Mouse (Mus musculus): Measurements from ENCODE around the gene Rnaseh2b.

Rnaseh2b gene

DNA sequence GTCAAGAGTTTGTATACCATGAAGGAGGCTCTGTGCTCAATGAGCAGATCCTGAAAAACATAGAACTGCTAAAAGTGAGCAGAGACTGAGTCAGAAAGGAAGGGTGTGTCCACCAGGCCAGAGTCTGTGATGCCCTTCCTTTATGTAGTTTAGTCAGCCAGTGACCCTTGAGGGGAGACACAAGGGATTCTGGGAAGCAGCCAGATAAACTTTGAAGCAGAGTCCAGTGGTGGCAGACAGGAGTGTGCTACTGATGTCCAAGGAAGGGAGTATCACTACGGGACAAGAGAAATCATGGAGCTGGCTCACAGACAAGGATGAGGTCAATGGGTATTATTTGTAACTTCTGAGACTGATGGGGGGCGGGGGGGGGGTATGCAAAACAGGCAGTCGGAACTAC, 7.6 kb downstream of the Rnaseh2b start:
- POLR2A ChIA-PET, result interaction anchor here in 2 of 4 experiments (1.2 to 4.7 kb wide), 2 partner anchors 31 to 33 kb away, joined by 4 to 32 read pairs; no protein-coding TSS in a partner anchor
- CTCF ChIA-PET, result interaction anchor here in 3 of 4 experiments (0.6 to 0.8 kb wide), 4 partner anchors 45 to 376 kb away, joined by 3 to 4 read pairs (median 4); no protein-coding TSS in a partner anchor

- ChIA-PET POLR2A (no interaction called here), CTCF (no interaction called here)
These were observed 15.2 kb downstream of the Rnaseh2b start for GRCm38 (mm10) chr14:62307555-62307954.

DNA sequence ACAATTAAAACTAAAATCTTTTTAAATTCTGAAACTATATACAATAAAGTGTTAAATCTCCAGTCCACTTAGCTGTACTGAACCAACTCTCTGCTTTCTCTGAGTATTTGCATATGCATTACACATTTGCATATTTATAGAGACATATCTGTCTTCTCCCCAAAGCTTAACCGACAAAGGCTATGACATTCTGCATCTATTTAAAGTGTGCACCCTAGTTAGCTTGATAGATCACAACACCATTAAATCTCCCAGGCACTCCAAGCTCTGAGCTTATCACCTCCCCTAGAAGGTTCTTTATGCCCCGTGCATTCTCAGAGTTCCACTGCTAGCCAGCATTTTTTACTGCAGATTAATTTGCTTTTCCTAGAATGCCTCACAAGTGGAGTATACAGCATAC, 16.6 kb downstream of the Rnaseh2b start:
- POLR2A ChIA-PET, result interaction anchor here in 1 of 4 experiments (1.1 to 1.3 kb wide), 2 partner anchors 22 to 25 kb away, joined by 4 to 5 read pairs; no protein-coding TSS in a partner anchor
- CTCF ChIA-PET, result no interaction called here

GRCm38 (mm10) chr14:62311672-62312071, 19.3 kb downstream of the Rnaseh2b start:
- CTCF ChIA-PET, result no interaction called here
- POLR2A ChIA-PET, result no interaction called here

DNA sequence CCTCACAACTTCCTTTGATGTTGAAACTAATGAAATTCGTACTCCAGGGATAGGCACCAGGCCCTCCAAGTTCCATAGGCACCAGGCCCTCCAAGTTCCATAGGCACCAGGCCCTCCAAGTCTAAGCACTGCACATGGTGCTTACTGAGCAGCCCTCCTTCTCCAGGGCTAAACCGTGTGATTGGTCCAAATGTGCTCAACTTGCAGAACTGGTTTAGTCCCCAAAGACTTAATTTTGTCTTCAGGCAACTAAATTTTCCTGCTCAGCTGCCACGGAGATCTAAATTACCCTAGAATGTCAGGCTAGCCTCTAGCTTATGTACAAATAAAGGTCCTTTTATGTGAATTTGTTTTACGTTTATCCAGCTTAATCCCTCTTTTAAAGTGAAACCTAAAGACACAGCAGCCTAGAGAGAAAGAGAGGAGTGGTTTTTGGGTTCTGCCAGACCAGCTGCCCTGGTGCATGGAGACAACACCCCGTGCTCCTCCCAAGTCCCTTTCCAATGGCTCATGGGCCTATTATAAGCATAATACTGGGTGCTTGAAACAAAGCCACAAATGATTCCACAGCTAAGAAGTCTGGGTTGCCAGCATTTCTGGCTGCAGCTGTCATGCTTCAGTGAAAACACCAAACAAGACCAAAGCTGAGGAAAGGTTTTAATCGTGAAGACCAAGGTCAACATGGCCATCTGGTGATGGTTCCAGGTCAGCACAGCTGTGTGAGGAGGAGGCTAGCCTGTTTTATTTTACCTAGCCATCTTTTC, 30.4 kb downstream of the Rnaseh2b start:
- CTCF ChIA-PET, result no interaction called here
- POLR2A ChIA-PET, result interaction anchor here in 2 of 4 experiments (0.8 to 2.0 kb wide), 3 partner anchors 9 to 11 kb away, joined by 4 to 7 read pairs (median 4); no protein-coding TSS in a partner anchor

GRCm38 (mm10) chr14:62323457-62323856, 31.1 kb downstream of the Rnaseh2b start:
- ChIA-PET POLR2A (interaction anchor here in 2 of 4 experiments (1.6 to 2.0 kb wide), 3 partner anchors 9 to 11 kb away, joined by 4 to 7 read pairs (median 4); no protein-coding TSS in a partner anchor), CTCF (no interaction called here)

DNA sequence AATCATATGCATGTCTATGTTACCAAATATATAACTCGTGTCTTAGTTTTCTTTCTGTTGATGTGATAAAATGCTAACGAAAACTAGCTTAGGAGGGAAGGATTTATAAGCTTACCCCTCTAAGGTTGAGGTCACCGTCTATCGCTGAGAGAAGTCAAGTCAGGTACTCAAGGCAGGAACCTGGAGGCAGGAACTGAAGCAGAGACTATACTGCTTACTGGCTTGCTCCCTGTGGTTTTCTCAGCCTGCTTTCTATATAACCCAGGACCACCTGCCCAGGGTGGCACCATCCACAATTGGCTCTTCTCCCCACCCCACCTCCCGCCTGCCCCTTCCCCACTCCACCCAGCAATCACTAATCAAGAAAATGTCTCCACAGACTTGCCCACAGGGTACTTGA, 32.6 kb downstream of the Rnaseh2b start:
- POLR2A ChIA-PET, result interaction anchor here in 1 of 4 experiments (1.3 to 1.6 kb wide), 2 partner anchors 9 to 32 kb away, joined by 3 to 4 read pairs; partner anchors contain the start of gene Dleu7
- CTCF ChIA-PET, result no interaction called here

GRCm38 (mm10) chr14:62326026-62326425, 33.6 kb downstream of the Rnaseh2b start:
- ChIA-PET POLR2A (interaction anchor here in 2 of 4 experiments (0.7 to 18.2 kb wide), 2 partner anchors 8 to 19 kb away, joined by 3 to 283 read pairs; no protein-coding TSS in a partner anchor), CTCF (interaction anchor here in 1 of 4 experiments (0.5 to 0.6 kb wide), 2 partner anchors 916 to 1154 kb away, joined by 3 read pairs; no protein-coding TSS in a partner anchor)

DNA sequence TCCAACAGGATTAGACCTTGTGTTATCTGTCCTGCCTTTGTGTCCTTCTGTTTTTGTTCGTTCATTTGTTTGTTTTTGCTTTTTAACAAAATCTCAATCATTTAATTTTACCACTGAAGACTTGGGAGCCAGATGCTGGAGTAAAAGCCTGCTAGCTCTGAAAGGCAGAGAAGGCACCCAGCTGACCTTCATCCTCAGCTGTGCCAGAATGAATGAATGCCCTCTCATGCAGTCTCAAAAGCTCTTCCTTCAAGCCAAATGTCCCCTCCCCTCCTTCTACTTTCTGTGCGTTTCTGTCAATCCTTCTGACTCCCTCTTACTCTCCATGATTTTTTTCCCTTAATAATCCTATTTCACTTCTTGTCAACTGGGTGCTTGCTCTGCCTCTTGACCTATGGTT, 34.8 kb downstream of the Rnaseh2b start:
- POLR2A ChIA-PET, result interaction anchor here in 2 of 4 experiments (1.3 to 18.2 kb wide), 3 partner anchors 9 to 23 kb away, joined by 3 to 283 read pairs (median 164); no protein-coding TSS in a partner anchor
- CTCF ChIA-PET, result no interaction called here

- POLR2A ChIA-PET, result interaction anchor here (0.6 to 18.2 kb wide), 11 partner anchors 11 to 576 kb away, joined by 3 to 283 read pairs (median 3); partner anchors contain the start of gene Rnaseh2b (in 1 of the 4)
- CTCF ChIA-PET, result no interaction called here
These were observed 36.2 kb downstream of the Rnaseh2b start for GRCm38 (mm10) chr14:62328606-62329005.

DNA sequence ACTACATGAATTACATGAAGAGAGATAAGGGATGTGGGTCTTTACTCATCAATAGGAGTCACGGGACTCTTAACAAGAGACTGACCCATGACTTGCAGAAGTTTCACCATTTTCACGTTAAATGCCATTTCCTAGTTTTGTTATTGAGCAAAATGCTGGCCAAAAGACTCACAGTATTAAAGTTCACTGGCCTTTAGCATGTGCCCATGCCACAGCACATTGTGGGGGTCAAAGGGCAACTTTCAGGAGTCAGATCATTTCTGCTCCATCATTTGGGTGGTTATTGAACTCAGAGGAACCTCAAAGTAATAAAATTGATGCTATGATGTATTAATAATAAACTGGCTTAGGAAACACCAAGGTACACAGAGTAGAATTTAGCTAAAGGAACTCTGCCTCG, 37.2 kb downstream of the Rnaseh2b start:
- ChIA-PET CTCF (no interaction called here), POLR2A (interaction anchor here in 3 of 4 experiments (0.6 to 18.2 kb wide), 7 partner anchors 12 to 47 kb away, joined by 3 to 283 read pairs (median 6); no protein-coding TSS in a partner anchor)

GRCm38 (mm10) chr14:62331457-62331856, 39.1 kb downstream of the Rnaseh2b start:
- POLR2A ChIA-PET, result interaction anchor here in 3 of 4 experiments (0.5 to 18.2 kb wide), 39 partner anchors 8 to 1286 kb away, joined by 3 to 283 read pairs (median 4); partner anchors contain the start of genes Dleu7 (in 3 of the 3), Ints6 (in 2 of the 3), Rnaseh2b (in 2 of the 3) and Trim13 (in 1 of the 3)
- CTCF ChIA-PET, result interaction anchor here in 1 of 4 experiments (0.5 to 0.6 kb wide), 3 partner anchors 579 to 650 kb away, joined by 4 to 7 read pairs (median 7); no protein-coding TSS in a partner anchor

DNA sequence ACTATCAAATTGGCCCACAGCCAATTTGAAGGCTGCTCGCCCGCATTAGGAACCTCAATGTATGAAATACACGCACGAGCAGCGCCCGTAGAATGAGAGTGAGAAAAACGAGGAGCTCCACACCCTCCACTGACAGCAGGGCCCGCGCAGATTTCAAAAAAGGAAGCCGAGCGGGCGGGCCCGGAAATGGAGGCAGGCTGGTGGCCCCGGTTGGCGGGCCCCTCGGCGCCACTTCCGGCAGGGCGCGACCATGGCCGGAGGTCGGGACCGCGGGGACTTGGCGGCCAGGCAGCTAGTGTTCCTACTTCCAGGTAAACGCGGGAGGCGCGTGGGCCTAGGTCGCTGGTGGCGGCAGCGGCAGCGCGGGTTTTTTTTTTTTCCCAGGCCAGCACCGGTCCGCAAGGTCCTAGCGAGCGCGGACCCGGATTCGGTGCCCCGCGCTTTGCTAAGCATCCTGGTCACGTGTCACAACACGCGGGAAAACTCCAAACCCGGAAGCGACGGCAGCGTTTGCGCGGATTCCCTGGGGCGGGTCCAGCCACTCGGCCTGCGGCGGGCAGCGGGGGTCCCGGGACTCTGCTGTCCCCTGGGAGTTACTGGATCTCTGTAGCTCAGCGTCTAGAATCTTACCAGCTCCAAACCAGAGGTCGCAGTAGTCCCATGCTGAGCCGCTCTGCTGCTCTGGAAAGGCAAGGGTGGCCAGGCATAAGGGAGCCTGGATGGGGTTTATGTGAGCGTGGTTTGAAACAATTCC, 39.7 kb downstream of the Rnaseh2b start:
- CTCF ChIA-PET, result interaction anchor here in 1 of 4 experiments (0.5 to 0.6 kb wide), 2 partner anchors 580 to 651 kb away, joined by 4 to 7 read pairs; no protein-coding TSS in a partner anchor

GRCm38 (mm10) chr14:62333909-62334687, 41.7 kb downstream of the Rnaseh2b start:
- ChIA-PET CTCF (interaction anchor here in 3 of 4 experiments (0.6 to 1.6 kb wide), 8 partner anchors 16 to 1017 kb away, joined by 3 to 8 read pairs (median 4); no protein-coding TSS in a partner anchor), POLR2A (interaction anchor here (0.6 to 18.2 kb wide), 63 partner anchors 8 to 1304 kb away, joined by 3 to 283 read pairs (median 4); partner anchors contain the start of genes Dleu7 (in 4 of the 4), Trim13 (in 3 of the 4), Rnaseh2b (in 2 of the 4) and Ints6 (in 1 of the 4))

More for the DNA sequence above, 39.7 kb downstream of the Rnaseh2b start:
- POLR2A ChIA-PET, result interaction anchor here in 3 of 4 experiments (0.5 to 18.2 kb wide), 45 partner anchors 9 to 1287 kb away, joined by 3 to 283 read pairs (median 4); partner anchors contain the start of genes Dleu7 (in 3 of the 3), Ints6 (in 2 of the 3), Rnaseh2b (in 2 of the 3) and Trim13 (in 1 of the 3)

GRCm38 (mm10) chr14:62339196-62339595, 46.8 kb downstream of the Rnaseh2b start:
- POLR2A ChIA-PET, result interaction anchor here in 3 of 4 experiments (0.9 to 18.2 kb wide), 15 partner anchors 5 to 742 kb away, joined by 3 to 283 read pairs (median 3); partner anchors contain the start of gene Trim13 (in 1 of the 3)
- CTCF ChIA-PET, result interaction anchor here in 3 of 4 experiments (0.5 to 0.6 kb wide), 3 partner anchors 11 to 64 kb away, joined by 4 to 5 read pairs (median 4); no protein-coding TSS in a partner anchor

- POLR2A ChIA-PET, result interaction anchor here (0.9 to 18.2 kb wide), 11 partner anchors 3 to 19 kb away, joined by 3 to 283 read pairs (median 6); no protein-coding TSS in a partner anchor
- CTCF ChIA-PET, result no interaction called here
These were observed 49.7 kb downstream of the Rnaseh2b start for GRCm38 (mm10) chr14:62341887-62342642.
